Mouse (Mus musculus): Measurements from ENCODE around the gene Kcmf1.

DNA sequence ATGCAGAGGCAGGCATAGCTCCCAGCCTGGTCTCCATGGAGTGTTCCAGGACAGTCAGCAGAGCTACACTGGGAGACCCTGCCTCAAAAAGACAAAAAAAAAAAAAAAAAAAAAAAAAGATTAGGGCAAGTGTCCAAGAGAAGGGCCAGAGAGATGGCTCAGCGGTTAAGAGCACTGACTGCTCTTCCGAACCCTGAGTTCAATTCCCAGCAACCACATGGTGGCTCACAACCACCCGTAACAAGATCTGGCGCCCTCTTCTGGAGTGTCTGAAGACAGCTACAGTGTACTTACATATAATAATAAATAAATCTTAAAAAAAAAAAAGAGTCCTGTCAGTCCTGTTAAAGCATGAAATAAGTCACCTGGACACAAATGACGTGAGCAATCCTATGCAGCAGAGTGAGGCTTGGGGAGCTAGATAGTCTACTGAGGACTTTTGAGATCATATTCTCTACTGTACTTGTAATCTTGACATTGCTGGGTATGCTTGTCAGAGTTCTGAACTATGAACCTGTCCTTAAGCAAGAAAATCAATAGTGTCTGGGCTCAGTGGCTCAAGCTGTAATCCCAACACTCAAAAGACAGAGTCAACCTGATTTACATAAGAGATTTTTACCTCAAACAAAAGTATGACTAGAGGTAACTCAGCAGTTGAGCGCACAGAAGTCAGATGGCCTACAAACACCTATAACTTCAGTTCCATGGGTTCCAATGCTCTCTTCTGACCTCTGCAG is 2.6 kb upstream of the Kcmf1 start:
- TF ChIP-seq CTCF (IDR thresholded peaks at IDR 0.05; ENCODE audit: insufficient read depth, low read depth, low read length) (no peak), POLR2A (IDR thresholded peaks at IDR 0.05; ENCODE audit: insufficient read depth, low read depth, low read length) (no peak)
